Mouse (Mus musculus): ENCODE results near the gene Adcy9.

The Adcy9 gene

DNA sequence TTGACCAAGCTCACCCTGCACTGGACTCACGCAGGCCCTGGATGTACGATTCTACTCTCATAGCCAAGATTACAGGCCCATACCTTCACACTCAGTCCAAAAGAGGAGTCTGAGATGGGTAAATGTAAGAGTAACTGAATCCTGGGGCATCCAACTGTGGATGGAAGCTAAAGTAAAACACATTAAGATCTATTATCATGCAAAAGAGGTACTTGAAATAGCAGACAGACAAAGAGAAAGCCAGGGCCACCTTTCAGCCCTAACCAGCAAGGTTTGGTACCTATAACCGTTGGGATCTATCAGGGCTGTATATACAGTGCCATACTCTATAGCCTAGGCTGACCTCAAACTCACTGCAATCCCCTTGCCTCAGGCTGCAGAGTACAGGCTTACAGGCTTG is 127.0 kb downstream of the Adcy9 start:
- Histone ChIP-seq H3K4me1 (replicated peaks; ENCODE audit: low read depth, low read length) (peaks cover 33% of the 10 kb centered on the region), H3K36me3 (ENCODE audit: insufficient read depth, low read length) (peaks cover 9% of the 10 kb centered on the region), H3K9me3 (ENCODE audit: low read length) (no peaks in the 10 kb centered on the region), H3K4me3 (replicated peaks; ENCODE audit: low read length) (no peak overlapping the region), H3K27me3 (ENCODE audit: insufficient read depth, low read length) (no peaks in the 10 kb centered on the region)
- TF ChIP-seq NANOG (IDR thresholded peaks at IDR 0.05; ENCODE audit: borderline replicate concordance, low read length) = peak; percentile 89
- no peak for TF ChIP-seq CTCF (conservative IDR thresholded peaks at IDR 0.05; ENCODE audit: low read length)
- TF ChIP-seq POU5F1 (IDR thresholded peaks at IDR 0.05; ENCODE audit: borderline replicate concordance, low read length) = peak; percentile 93

DNA sequence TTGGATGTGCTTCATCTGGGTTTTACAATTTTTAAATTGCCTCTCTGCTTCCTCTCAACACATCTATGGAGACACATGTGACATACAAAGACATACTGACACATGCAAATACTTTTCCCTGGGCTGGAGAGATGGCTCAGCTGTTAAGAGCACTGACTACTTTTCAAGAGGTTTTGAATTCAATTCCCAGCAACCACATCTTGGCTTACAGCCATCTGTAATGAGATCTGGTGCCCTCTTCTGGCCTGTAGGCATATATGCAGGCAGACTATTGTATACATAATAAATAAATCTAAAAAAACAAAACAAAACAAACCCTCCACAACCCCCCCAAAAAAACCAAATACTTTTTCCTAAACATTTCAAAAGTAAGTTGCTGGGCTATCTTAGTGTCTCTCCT is 130.8 kb downstream of the Adcy9 start:
- H3K9me3 ChIP-seq (ENCODE audit: low read length) = no peaks in the 10 kb centered on the region
- H3K36me3 ChIP-seq (ENCODE audit: insufficient read depth, low read length) = peaks cover 34% of the 10 kb centered on the region
- no peaks in the 10 kb centered on the region for H3K27me3 ChIP-seq (ENCODE audit: insufficient read depth, low read length)
- no peak overlapping the region for H3K4me3 ChIP-seq (replicated peaks; ENCODE audit: low read length)
- TF ChIP-seq NANOG (IDR thresholded peaks at IDR 0.05; ENCODE audit: borderline replicate concordance, low read length) (no peak), CTCF (conservative IDR thresholded peaks at IDR 0.05; ENCODE audit: low read length) (peak; percentile 69), POU5F1 (IDR thresholded peaks at IDR 0.05; ENCODE audit: borderline replicate concordance, low read length) (no peak)
- peaks cover 44% of the 10 kb centered on the region for H3K4me1 ChIP-seq (replicated peaks; ENCODE audit: low read depth, low read length)

DNA sequence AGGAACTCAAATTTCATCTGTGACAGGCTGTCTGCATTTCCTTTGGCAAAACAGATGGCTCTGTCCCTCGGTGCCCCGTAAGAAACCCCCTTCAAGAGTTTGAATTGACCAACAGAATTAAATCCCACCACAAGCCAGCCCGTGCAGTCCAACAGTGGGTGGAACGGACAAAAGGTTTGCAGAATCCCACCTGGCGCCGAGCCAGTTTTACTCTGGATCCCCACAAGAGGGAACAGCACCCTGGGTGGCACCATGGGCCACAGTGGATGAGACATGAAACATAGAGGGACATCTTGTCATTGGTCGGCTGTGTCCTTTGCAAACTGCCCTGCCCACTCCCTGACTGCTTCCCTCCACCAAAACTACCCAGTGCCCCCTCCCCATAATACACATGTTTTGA is 133.7 kb downstream of the Adcy9 start:
- H3K9me3 ChIP-seq (ENCODE audit: low read length) = no peaks in the 10 kb centered on the region
- H3K27me3 ChIP-seq (ENCODE audit: insufficient read depth, low read length) = no peaks in the 10 kb centered on the region
- peaks cover 34% of the 10 kb centered on the region for H3K36me3 ChIP-seq (ENCODE audit: insufficient read depth, low read length)
- peaks cover 46% of the 10 kb centered on the region for H3K4me1 ChIP-seq (replicated peaks; ENCODE audit: low read depth, low read length)
- no peak for TF ChIP-seq POU5F1 (IDR thresholded peaks at IDR 0.05; ENCODE audit: borderline replicate concordance, low read length)
- no peak for TF ChIP-seq NANOG (IDR thresholded peaks at IDR 0.05; ENCODE audit: borderline replicate concordance, low read length)
- TF ChIP-seq CTCF (conservative IDR thresholded peaks at IDR 0.05; ENCODE audit: low read length) = no peak
- no peak overlapping the region for H3K4me3 ChIP-seq (replicated peaks; ENCODE audit: low read length)

DNA sequence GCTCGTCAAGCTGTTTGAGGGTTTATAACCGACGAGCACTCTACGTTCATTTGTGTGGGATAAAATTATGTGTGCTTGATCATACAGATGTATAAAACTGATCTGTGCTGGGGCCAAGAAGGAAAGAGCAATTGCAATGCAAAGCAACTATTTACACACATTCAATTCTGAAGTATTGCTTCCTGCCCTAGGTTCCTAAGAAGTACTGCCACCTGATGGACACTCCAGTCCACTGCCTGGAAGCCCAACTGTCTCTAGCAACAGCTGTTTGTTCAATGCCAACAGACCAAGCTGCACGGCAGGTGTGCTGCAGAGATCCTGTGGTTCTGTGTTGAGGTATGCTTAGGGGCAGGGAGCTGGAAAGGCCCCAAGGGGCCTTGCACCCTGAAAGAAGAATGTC is 135.0 kb downstream of the Adcy9 start:
- no peaks in the 10 kb centered on the region for H3K27me3 ChIP-seq (ENCODE audit: insufficient read depth, low read length)

DNA sequence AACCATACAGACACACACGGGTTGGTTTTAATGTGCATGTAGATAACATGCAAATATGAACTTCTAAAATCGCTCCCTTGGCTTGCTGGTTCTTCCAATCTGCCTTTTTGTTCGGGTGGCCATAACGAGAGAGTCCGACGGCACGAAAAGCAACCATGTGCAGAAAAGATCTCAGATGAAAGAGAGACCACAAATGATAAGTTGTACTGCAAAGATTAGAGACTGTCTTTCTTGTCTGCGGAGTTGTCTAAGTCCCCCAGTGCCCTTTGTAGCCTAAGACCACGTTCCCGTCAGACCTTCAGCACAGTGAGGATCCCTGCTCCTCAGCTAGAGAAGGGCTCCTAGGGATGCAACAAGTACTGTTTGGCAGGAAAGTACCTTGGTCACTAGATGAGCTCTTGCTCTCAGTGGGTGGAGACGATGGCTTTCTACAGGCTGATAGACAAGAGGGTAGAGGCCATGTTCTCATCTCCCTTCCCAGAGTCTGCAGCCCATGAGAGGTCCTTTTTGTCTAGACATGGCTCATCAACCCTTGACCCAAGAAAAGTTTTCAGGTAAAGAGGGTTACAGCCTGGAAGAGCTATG is 136.9 kb downstream of the Adcy9 start:
- TF ChIP-seq CTCF (conservative IDR thresholded peaks at IDR 0.05; ENCODE audit: low read length) = no peak
- no peak for TF ChIP-seq NANOG (IDR thresholded peaks at IDR 0.05; ENCODE audit: borderline replicate concordance, low read length)
- no peak for TF ChIP-seq POU5F1 (IDR thresholded peaks at IDR 0.05; ENCODE audit: borderline replicate concordance, low read length)
- no peak overlapping the region for H3K4me3 ChIP-seq (replicated peaks; ENCODE audit: low read length)
- no peaks in the 10 kb centered on the region for H3K27me3 ChIP-seq (ENCODE audit: insufficient read depth, low read length)
- H3K4me1 ChIP-seq (replicated peaks; ENCODE audit: low read depth, low read length) = peaks cover 73% of the 10 kb centered on the region
- H3K9me3 ChIP-seq (ENCODE audit: low read length) = no peaks in the 10 kb centered on the region
- peaks cover 25% of the 10 kb centered on the region for H3K36me3 ChIP-seq (ENCODE audit: insufficient read depth, low read length)

More for the DNA sequence above, 135.0 kb downstream of the Adcy9 start:
- peaks cover 34% of the 10 kb centered on the region for H3K36me3 ChIP-seq (ENCODE audit: insufficient read depth, low read length)
- TF ChIP-seq NANOG (IDR thresholded peaks at IDR 0.05; ENCODE audit: borderline replicate concordance, low read length) (no peak), CTCF (conservative IDR thresholded peaks at IDR 0.05; ENCODE audit: low read length) (no peak; the same call in none of the 2 replicates)
- H3K4me1 ChIP-seq (replicated peaks; ENCODE audit: low read depth, low read length) = peaks cover 59% of the 10 kb centered on the region
- H3K4me3 ChIP-seq (replicated peaks; ENCODE audit: low read length) = no peak overlapping the region
- no peaks in the 10 kb centered on the region for H3K9me3 ChIP-seq (ENCODE audit: low read length)

DNA sequence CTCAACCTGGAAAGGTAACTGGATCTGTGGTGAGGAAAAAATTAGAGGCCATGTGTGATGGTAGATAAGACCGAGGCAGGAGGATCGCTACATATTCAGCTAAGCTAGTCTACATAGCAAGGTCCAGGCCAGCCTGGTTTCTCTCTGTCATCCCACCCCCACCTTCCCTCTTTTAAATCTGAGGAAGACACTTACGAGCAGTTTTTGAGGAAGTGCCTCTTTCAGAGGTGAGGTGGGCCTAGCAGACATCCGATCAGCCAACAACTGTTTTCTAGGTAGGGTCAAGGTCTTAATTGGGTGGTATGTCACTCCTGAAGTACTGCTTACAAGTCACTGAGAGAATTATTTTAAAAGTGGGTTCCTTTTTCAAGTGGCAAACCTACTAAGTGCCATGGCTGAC is 138.8 kb downstream of the Adcy9 start:
- Histone ChIP-seq H3K36me3 (ENCODE audit: insufficient read depth, low read length) (peaks cover 10% of the 10 kb centered on the region), H3K4me1 (replicated peaks; ENCODE audit: low read depth, low read length) (peaks cover 80% of the 10 kb centered on the region), H3K9me3 (ENCODE audit: low read length) (no peaks in the 10 kb centered on the region), H3K27me3 (ENCODE audit: insufficient read depth, low read length) (no peaks in the 10 kb centered on the region), H3K4me3 (replicated peaks; ENCODE audit: low read length) (peak overlapping the region; percentile 13)
- TF ChIP-seq NANOG (IDR thresholded peaks at IDR 0.05; ENCODE audit: borderline replicate concordance, low read length) = no peak
- no peak for TF ChIP-seq CTCF (conservative IDR thresholded peaks at IDR 0.05; ENCODE audit: low read length)
- no peak for TF ChIP-seq POU5F1 (IDR thresholded peaks at IDR 0.05; ENCODE audit: borderline replicate concordance, low read length)

DNA sequence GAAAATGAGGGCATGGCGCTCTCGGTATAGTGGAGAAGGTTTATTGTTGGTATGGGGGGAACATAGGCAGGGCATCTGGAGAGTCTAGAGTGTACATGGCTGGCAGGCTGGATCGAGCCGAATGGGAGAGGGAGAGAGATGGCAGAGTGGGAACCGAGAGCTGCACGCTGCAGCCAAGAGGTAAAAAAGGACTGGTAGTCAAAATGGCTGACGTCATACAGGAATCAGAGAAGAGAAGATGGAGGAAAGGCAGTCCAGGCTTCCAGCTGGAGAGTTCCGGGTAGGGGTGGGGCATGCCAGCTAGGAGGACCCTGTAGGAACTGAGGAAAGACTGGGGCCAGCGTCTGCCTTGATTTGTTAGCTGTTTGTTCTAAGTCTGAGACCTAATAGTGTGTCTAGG is 139.3 kb downstream of the Adcy9 start:
- no peaks in the 10 kb centered on the region for H3K9me3 ChIP-seq (ENCODE audit: low read length)
- H3K4me1 ChIP-seq (replicated peaks; ENCODE audit: low read depth, low read length) = peaks cover 85% of the 10 kb centered on the region
- TF ChIP-seq NANOG (IDR thresholded peaks at IDR 0.05; ENCODE audit: borderline replicate concordance, low read length) (no peak), CTCF (conservative IDR thresholded peaks at IDR 0.05; ENCODE audit: low read length) (no peak), POU5F1 (IDR thresholded peaks at IDR 0.05; ENCODE audit: borderline replicate concordance, low read length) (no peak)
- no peaks in the 10 kb centered on the region for H3K27me3 ChIP-seq (ENCODE audit: insufficient read depth, low read length)
- peaks cover 6% of the 10 kb centered on the region for H3K36me3 ChIP-seq (ENCODE audit: insufficient read depth, low read length)
- peak overlapping the region; percentile 13 for H3K4me3 ChIP-seq (replicated peaks; ENCODE audit: low read length)

DNA sequence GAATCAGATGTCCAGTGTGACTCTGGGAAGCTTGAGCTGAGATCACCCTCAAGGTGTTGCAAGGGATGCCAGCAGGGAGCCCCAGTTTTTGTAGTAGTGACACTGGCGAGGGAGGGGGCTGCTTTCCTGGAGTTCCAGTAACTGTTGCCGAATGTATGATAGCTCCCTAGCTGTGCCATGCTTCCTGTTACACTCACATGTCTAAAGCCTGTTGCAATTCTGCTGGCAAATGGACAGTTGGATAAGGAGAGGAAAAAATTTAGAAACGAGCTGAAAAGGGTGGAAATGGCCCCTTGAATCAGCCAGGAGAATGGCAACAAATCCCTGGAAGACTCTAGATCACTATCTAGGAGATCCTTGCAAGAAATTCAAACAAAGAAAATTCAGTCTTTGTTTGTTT is 140.7 kb downstream of the Adcy9 start:
- no peaks in the 10 kb centered on the region for H3K36me3 ChIP-seq (ENCODE audit: insufficient read depth, low read length)
- no peaks in the 10 kb centered on the region for H3K27me3 ChIP-seq (ENCODE audit: insufficient read depth, low read length)
- H3K9me3 ChIP-seq (ENCODE audit: low read length) = no peaks in the 10 kb centered on the region
- H3K4me3 ChIP-seq (replicated peaks; ENCODE audit: low read length) = peak overlapping the region; percentile 63; the same call in 1 of the 2 replicates
- H3K4me1 ChIP-seq (replicated peaks; ENCODE audit: low read depth, low read length) = peaks cover 88% of the 10 kb centered on the region
- TF ChIP-seq POU5F1 (IDR thresholded peaks at IDR 0.05; ENCODE audit: borderline replicate concordance, low read length) = no peak
- TF ChIP-seq NANOG (IDR thresholded peaks at IDR 0.05; ENCODE audit: borderline replicate concordance, low read length) = no peak
- TF ChIP-seq CTCF (conservative IDR thresholded peaks at IDR 0.05; ENCODE audit: low read length) = no peak

DNA sequence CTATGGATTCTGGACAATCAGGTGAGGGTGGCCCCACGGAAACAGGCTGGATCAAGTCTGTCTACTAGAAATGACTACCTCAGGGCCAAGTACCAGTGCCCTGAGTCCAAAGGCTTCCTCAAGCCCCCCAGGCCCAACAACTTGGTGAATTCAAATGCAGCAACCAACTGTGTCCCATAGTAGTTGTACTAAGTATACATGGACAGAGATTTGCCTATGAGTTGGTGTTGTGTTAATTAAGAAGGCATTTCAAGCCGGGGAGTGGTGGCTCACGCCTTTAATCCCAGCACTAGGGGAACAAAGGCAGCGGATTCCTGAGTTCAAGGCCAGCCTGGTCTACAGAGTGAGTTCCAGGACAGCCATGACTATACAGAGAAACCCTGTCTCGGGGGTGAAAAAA is 143.7 kb downstream of the Adcy9 start:
- Histone ChIP-seq H3K9me3 (ENCODE audit: low read length) (no peaks in the 10 kb centered on the region), H3K27me3 (ENCODE audit: insufficient read depth, low read length) (no peaks in the 10 kb centered on the region), H3K4me3 (replicated peaks; ENCODE audit: low read length) (no peak overlapping the region), H3K4me1 (replicated peaks; ENCODE audit: low read depth, low read length) (peaks cover 90% of the 10 kb centered on the region), H3K36me3 (ENCODE audit: insufficient read depth, low read length) (no peaks in the 10 kb centered on the region)
- TF ChIP-seq NANOG (IDR thresholded peaks at IDR 0.05; ENCODE audit: borderline replicate concordance, low read length) (no peak; the same call in 1 of the 2 replicates), POU5F1 (IDR thresholded peaks at IDR 0.05; ENCODE audit: borderline replicate concordance, low read length) (no peak), CTCF (conservative IDR thresholded peaks at IDR 0.05; ENCODE audit: low read length) (no peak)

Data from E14TG2a.4 (cell line).